Mouse (Mus musculus): ENCODE results near the gene Flvcr1. TPM values are rescaled to one million over a fixed set of nuclear protein-coding genes. Genes with fewer than 3 reads are reported as not detected.

The Flvcr1 gene
- polyA plus RNA-seq (2015; fragmentation: Nextera tagmentation; extraction: Ambion mirVana), result 2.1 and 2.2 TPM in 2 replicates

DNA sequence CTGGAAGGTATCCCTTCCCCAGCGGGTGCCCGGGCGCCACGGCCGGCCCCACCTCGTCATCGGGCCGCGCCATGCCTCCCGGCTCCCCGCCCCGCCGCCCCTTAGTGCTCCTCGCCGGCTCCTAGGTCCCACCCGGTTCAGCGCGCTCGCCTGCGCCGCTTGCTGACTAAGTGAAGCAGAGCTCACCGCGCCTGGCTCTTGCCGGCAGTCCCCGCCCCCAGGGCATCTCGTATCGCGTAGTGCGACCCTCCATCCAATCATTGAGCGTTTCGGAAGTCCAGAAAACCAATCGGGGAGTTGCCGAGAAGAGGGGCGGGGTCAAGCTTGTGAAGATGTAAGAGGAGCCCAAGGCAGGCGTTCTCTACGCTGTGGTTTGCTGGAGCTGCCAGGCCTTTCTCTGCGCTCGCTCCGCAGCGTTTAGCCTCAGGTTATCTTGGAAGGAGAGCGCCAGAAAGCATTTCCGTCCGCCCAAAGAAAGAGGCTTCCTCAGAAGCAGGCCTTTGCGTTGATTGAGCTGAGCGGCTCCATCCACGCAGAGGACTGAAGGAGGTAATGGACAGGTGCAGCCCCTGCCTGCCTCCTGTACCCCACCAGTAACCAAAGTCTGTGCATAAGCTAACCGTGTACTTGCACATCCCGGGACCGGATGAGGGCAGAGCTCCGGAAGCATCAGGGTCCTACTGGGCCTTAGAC is at the start of gene Flvcr1:
TSS of gene Flvcr1 (minus strand) at position 138 of the 693 bp plus-strand sequence.
- H3K9ac ChIP-seq (ENCODE audit: low read depth, low read length), result peak within 1 kb of the TSS; percentile 85
- ATAC-seq (ENCODE audit: low read depth), result peak; percentile 98
- under 1% methylated on average over 50 of the region's 50 CpGs for WGBS (ENCODE audit: insufficient replicate concordance)
- no peaks in the 10 kb centered on the region for H3K27me3 ChIP-seq (ENCODE audit: control insufficient read depth, insufficient read depth, low read depth, low read length)
- no peaks in the 10 kb centered on the region for H3K9me3 ChIP-seq (replicated peaks; ENCODE audit: control insufficient read depth, low read length)
- H3K4me3 ChIP-seq (ENCODE audit: low read depth, low read length), result peak within 1 kb of the TSS; percentile 77
- peak within 1 kb of the TSS; percentile 70 for H3K27ac ChIP-seq (ENCODE audit: low read length)
- H3K36me3 ChIP-seq (ENCODE audit: control insufficient read depth, insufficient read depth), result no peaks in the 10 kb centered on the region
- peaks cover 18% of the 10 kb centered on the region for H3K4me1 ChIP-seq (ENCODE audit: control insufficient read depth, low read depth, low read length)
- H3K4me2 ChIP-seq (ENCODE audit: low read depth, low read length), result peak within 1 kb of the TSS; percentile 98

GRCm38 (mm10) chr1:191075199-191075883 is 49.4 kb upstream of the Flvcr1 start:
- H3K4me2 ChIP-seq (ENCODE audit: low read depth, low read length), result no peak overlapping the region
- H3K27me3 ChIP-seq (ENCODE audit: control insufficient read depth, insufficient read depth, low read depth, low read length), result no peaks in the 10 kb centered on the region
- H3K9me3 ChIP-seq (replicated peaks; ENCODE audit: control insufficient read depth, low read length), result no peaks in the 10 kb centered on the region
- H3K27ac ChIP-seq (ENCODE audit: low read length), result 0 out of 2 replicates have a peak overlapping the region, but pooled peaks have one; percentile 29
- WGBS (ENCODE audit: insufficient replicate concordance), result 50% methylated on average over 10 of the region's 10 CpGs
- H3K4me3 ChIP-seq (ENCODE audit: low read depth, low read length), result no peak overlapping the region
- peak; percentile 30; the same call in 1 of the 2 replicates for ATAC-seq (ENCODE audit: low read depth)
- H3K4me1 ChIP-seq (ENCODE audit: control insufficient read depth, low read depth, low read length), result peaks cover 7% of the 10 kb centered on the region
- H3K9ac ChIP-seq (ENCODE audit: low read depth, low read length), result no peak overlapping the region
- H3K36me3 ChIP-seq (ENCODE audit: control insufficient read depth, insufficient read depth), result peaks cover 70% of the 10 kb centered on the region

DNA sequence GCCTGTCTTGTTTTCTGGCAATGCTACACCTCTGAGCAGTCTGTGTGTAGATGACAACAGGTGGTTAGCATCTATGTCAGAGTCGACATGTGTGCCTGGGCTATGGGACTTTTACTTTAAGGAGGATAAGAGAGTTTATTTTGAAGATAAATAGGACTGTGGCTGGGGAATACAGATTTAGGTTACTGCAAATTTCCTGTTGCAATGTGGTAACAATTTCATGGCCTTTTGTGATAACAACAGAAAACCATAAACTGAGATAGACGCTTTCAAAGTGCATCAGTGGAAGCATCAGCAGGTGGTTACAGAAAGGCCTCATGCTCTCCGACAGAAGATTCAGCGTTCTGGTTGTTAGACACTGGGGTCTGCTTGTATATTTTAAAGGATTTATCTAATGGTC is 47.5 kb upstream of the Flvcr1 start:
- 47% methylated on average over 4 of the region's 4 CpGs for WGBS (ENCODE audit: insufficient replicate concordance)
- Histone ChIP-seq H3K36me3 (ENCODE audit: control insufficient read depth, insufficient read depth) (peaks cover 77% of the 10 kb centered on the region), H3K9ac (ENCODE audit: low read depth, low read length) (no peak overlapping the region), H3K9me3 (replicated peaks; ENCODE audit: control insufficient read depth, low read length) (no peaks in the 10 kb centered on the region), H3K4me3 (ENCODE audit: low read depth, low read length) (no peak overlapping the region), H3K4me1 (ENCODE audit: control insufficient read depth, low read depth, low read length) (peaks cover 7% of the 10 kb centered on the region), H3K27ac (ENCODE audit: low read length) (no peak overlapping the region), H3K4me2 (ENCODE audit: low read depth, low read length) (no peak overlapping the region), H3K27me3 (ENCODE audit: control insufficient read depth, insufficient read depth, low read depth, low read length) (no peaks in the 10 kb centered on the region)
- ATAC-seq (ENCODE audit: low read depth), result no peak

GRCm38 (mm10) chr1:191073001-191073400 is 47.0 kb upstream of the Flvcr1 start:
- Histone ChIP-seq H3K27ac (ENCODE audit: low read length) (peak overlapping the region; percentile 67), H3K36me3 (ENCODE audit: control insufficient read depth, insufficient read depth) (peaks cover 77% of the 10 kb centered on the region), H3K4me3 (ENCODE audit: low read depth, low read length) (no peak overlapping the region), H3K27me3 (ENCODE audit: control insufficient read depth, insufficient read depth, low read depth, low read length) (no peaks in the 10 kb centered on the region), H3K9ac (ENCODE audit: low read depth, low read length) (no peak overlapping the region), H3K4me2 (ENCODE audit: low read depth, low read length) (no peak overlapping the region), H3K4me1 (ENCODE audit: control insufficient read depth, low read depth, low read length) (peaks cover 7% of the 10 kb centered on the region), H3K9me3 (replicated peaks; ENCODE audit: control insufficient read depth, low read length) (no peaks in the 10 kb centered on the region)
- WGBS (ENCODE audit: insufficient replicate concordance), result 62% methylated on average over 6 of the region's 6 CpGs
- peak; percentile 47 for ATAC-seq (ENCODE audit: low read depth)

DNA sequence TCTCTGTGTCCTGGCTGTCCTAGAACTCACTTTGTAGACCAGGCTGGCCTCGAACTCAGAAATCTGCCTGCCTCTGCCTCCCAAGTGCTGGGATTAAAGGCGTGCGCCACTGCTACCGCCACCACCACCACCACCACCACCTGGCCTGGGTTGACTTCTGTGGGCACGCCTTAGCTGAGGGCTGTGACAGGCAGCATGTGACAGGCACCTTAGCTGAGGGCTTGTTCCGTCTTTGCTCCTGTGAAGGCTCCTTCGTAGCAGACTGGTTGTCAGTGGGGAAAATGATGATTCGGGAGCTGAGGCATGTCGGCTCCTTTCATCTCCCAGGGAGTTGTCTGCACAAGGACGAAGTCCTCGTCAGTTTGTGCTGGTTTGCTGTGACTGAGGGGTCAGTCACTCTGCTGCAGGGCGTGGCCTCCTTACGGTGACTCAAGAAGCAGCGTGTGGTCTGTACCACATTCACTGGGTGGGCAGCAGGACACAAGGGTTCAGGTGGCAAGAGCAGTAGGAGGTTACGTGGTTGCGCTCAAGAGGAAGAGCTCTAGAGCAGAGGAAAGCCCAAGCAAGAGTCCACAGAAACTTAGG is 46.5 kb upstream of the Flvcr1 start:
- peaks cover 7% of the 10 kb centered on the region for H3K4me1 ChIP-seq (ENCODE audit: control insufficient read depth, low read depth, low read length)
- no peaks in the 10 kb centered on the region for H3K9me3 ChIP-seq (replicated peaks; ENCODE audit: control insufficient read depth, low read length)
- H3K36me3 ChIP-seq (ENCODE audit: control insufficient read depth, insufficient read depth), result peaks cover 72% of the 10 kb centered on the region
- H3K4me2 ChIP-seq (ENCODE audit: low read depth, low read length), result no peak overlapping the region
- H3K9ac ChIP-seq (ENCODE audit: low read depth, low read length), result no peak overlapping the region
- no peak overlapping the region for H3K4me3 ChIP-seq (ENCODE audit: low read depth, low read length)
- WGBS (ENCODE audit: insufficient replicate concordance), result 85% methylated on average over 16 of the region's 16 CpGs
- H3K27ac ChIP-seq (ENCODE audit: low read length), result peak overlapping the region; percentile 67
- H3K27me3 ChIP-seq (ENCODE audit: control insufficient read depth, insufficient read depth, low read depth, low read length), result no peaks in the 10 kb centered on the region
- no peak for ATAC-seq (ENCODE audit: low read depth)

GRCm38 (mm10) chr1:191071613-191072012 is 45.7 kb upstream of the Flvcr1 start:
- 76% methylated on average over 6 of the region's 6 CpGs for WGBS (ENCODE audit: insufficient replicate concordance)
- Histone ChIP-seq H3K9me3 (replicated peaks; ENCODE audit: control insufficient read depth, low read length) (no peaks in the 10 kb centered on the region), H3K27ac (ENCODE audit: low read length) (no peak overlapping the region; the same call in 1 of the 2 replicates), H3K27me3 (ENCODE audit: control insufficient read depth, insufficient read depth, low read depth, low read length) (no peaks in the 10 kb centered on the region), H3K9ac (ENCODE audit: low read depth, low read length) (no peak overlapping the region), H3K36me3 (ENCODE audit: control insufficient read depth, insufficient read depth) (peaks cover 65% of the 10 kb centered on the region), H3K4me1 (ENCODE audit: control insufficient read depth, low read depth, low read length) (peaks cover 7% of the 10 kb centered on the region), H3K4me2 (ENCODE audit: low read depth, low read length) (no peak overlapping the region), H3K4me3 (ENCODE audit: low read depth, low read length) (no peak overlapping the region)
- ATAC-seq (ENCODE audit: low read depth), result no peak

GRCm38 (mm10) chr1:191070259-191070658 is 44.3 kb upstream of the Flvcr1 start:
- Histone ChIP-seq H3K9ac (ENCODE audit: low read depth, low read length) (no peak overlapping the region), H3K4me1 (ENCODE audit: control insufficient read depth, low read depth, low read length) (peaks cover 9% of the 10 kb centered on the region), H3K4me2 (ENCODE audit: low read depth, low read length) (no peak overlapping the region), H3K9me3 (replicated peaks; ENCODE audit: control insufficient read depth, low read length) (no peaks in the 10 kb centered on the region), H3K27me3 (ENCODE audit: control insufficient read depth, insufficient read depth, low read depth, low read length) (no peaks in the 10 kb centered on the region), H3K27ac (ENCODE audit: low read length) (no peak overlapping the region), H3K4me3 (ENCODE audit: low read depth, low read length) (no peak overlapping the region), H3K36me3 (ENCODE audit: control insufficient read depth, insufficient read depth) (peaks cover 62% of the 10 kb centered on the region)
- ATAC-seq (ENCODE audit: low read depth), result no peak
- WGBS (ENCODE audit: insufficient replicate concordance), result 84% methylated on average over 4 of the region's 4 CpGs

DNA sequence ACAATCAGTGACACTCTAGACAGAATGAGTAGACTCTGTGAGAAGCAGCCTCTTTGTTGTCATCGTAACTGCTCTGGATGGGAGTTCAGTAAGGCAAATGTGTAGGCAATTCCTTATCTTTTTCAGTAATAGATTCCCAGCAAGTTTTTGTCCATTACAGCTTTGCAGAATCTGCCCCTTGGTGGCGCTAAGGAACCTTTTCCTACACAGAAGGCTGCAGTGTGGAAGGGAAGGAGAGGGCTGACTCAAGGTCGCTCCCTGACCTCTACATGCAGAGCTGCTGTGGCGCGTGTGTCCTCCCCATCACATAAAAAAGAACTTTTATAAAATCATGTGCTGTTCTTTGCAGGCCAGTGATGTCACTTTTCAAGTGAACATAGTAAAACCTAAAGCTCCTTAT is 42.4 kb upstream of the Flvcr1 start:
- WGBS (ENCODE audit: insufficient replicate concordance), result 82% methylated on average over 5 of the region's 5 CpGs

DNA sequence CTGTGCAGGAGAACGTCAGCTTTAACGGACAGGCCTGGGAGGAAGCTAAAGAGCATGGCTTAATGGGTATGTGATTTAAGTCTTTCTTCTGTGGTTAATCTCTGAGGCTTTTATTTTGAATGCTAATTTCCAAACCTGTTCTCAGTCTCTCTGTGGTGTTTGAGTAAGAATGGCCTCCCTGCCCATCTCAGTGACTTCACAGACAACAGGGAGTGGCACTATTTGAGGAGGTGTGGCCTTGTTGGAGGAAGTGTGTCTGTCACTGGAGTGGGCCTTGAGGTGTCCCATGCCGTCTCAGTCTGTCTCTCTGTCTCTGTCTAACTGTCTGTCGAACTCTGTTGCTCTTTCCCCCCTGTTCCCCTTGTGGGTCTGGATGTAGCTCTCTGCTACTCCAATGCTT is 39.2 kb upstream of the Flvcr1 start:
- Histone ChIP-seq H3K36me3 (ENCODE audit: control insufficient read depth, insufficient read depth) (peaks cover 26% of the 10 kb centered on the region), H3K27me3 (ENCODE audit: control insufficient read depth, insufficient read depth, low read depth, low read length) (no peaks in the 10 kb centered on the region), H3K27ac (ENCODE audit: low read length) (no peak overlapping the region), H3K9ac (ENCODE audit: low read depth, low read length) (no peak overlapping the region), H3K4me2 (ENCODE audit: low read depth, low read length) (no peak overlapping the region; the same call in 1 of the 2 replicates), H3K4me1 (ENCODE audit: control insufficient read depth, low read depth, low read length) (peaks cover 21% of the 10 kb centered on the region), H3K9me3 (replicated peaks; ENCODE audit: control insufficient read depth, low read length) (no peaks in the 10 kb centered on the region), H3K4me3 (ENCODE audit: low read depth, low read length) (no peak overlapping the region)
- ATAC-seq (ENCODE audit: low read depth), result no peak
- WGBS (ENCODE audit: insufficient replicate concordance), result 70% methylated on average over 4 of the region's 4 CpGs

More for the DNA sequence above, 42.4 kb upstream of the Flvcr1 start:
- no peak overlapping the region for H3K4me3 ChIP-seq (ENCODE audit: low read depth, low read length)
- H3K9me3 ChIP-seq (replicated peaks; ENCODE audit: control insufficient read depth, low read length), result no peaks in the 10 kb centered on the region
- ATAC-seq (ENCODE audit: low read depth), result no peak
- no peak overlapping the region for H3K9ac ChIP-seq (ENCODE audit: low read depth, low read length)
- peaks cover 20% of the 10 kb centered on the region for H3K4me1 ChIP-seq (ENCODE audit: control insufficient read depth, low read depth, low read length)
- H3K4me2 ChIP-seq (ENCODE audit: low read depth, low read length), result no peak overlapping the region
- H3K36me3 ChIP-seq (ENCODE audit: control insufficient read depth, insufficient read depth), result peaks cover 54% of the 10 kb centered on the region
- no peak overlapping the region for H3K27ac ChIP-seq (ENCODE audit: low read length)
- H3K27me3 ChIP-seq (ENCODE audit: control insufficient read depth, insufficient read depth, low read depth, low read length), result no peaks in the 10 kb centered on the region

Measured in liver, embryonic 16.5 days (tissue).